Mouse (Mus musculus) limb, embryonic 15.5 days (tissue): ENCODE data around the gene Tmem82. TPM values are rescaled to one million over a fixed set of nuclear protein-coding genes. Genes with fewer than 3 reads are reported as not detected.

ENCODE experiments used
- ATAC-seq: fragments of 200-750 bp; cut with Nextera tagmentation; 2 replicates; pipeline ENCODE4 v1.8.0; 2017; ENCODE audit warnings: low read depth, moderate TSS enrichment; ENCODE audit not compliant: insufficient number of reproducible peaks, low FRiP score, low TSS enrichment
- H3K27ac ChIP-seq: fragments of 300-500 bp; sonication (generic); 2 replicates; pipeline ENCODE4 v1.5.1; 2015; ENCODE audit warnings: moderate library complexity, mild to moderate bottlenecking, inconsistent platforms
- H3K27me3 ChIP-seq: fragments of 300-500 bp; sonication (generic); 2 replicates; pipeline ENCODE4 v1.6.1; 2015; ENCODE audit warnings: inconsistent platforms
- H3K36me3 ChIP-seq: fragments of 300-500 bp; sonication (generic); 2 replicates; pipeline ENCODE4 v1.6.1; 2015; ENCODE audit warnings: inconsistent platforms
- H3K4me1 ChIP-seq: fragments of 300-500 bp; sonication (generic); 2 replicates; pipeline ENCODE4 v1.6.1; 2015; ENCODE audit warnings: inconsistent platforms
- H3K4me2 ChIP-seq: fragments of 300-500 bp; sonication (generic); 2 replicates; pipeline ENCODE4 v1.6.1; 2015; ENCODE audit warnings: mild to moderate bottlenecking, inconsistent platforms
- H3K4me3 ChIP-seq: fragments of 300-500 bp; sonication (generic); 2 replicates; pipeline ENCODE4 v1.5.1; 2015; ENCODE audit warnings: mild to moderate bottlenecking, inconsistent platforms
- H3K9ac ChIP-seq: fragments of 300-500 bp; sonication (generic); 2 replicates; pipeline ENCODE4 v1.6.1; 2015; ENCODE audit warnings: inconsistent platforms
- H3K9me3 ChIP-seq: fragments of 300-500 bp; sonication (generic); 2 replicates; pipeline ENCODE4 v1.6.1; 2016; ENCODE audit warnings: inconsistent platforms
- WGBS: fragments of 180-500 bp; shearing (Covaris S2); methylation state at CpG from one replicate; pipeline ENCODE4 v1.1.7; 2015; 5-methylcytosine and 5-hydroxymethylcytosine counted together
- polyA plus RNA-seq: library from polyadenylated mRNA; unstranded; fragments of >200 nt; fragmentation: Nextera tagmentation; extraction: Ambion mirVana; gene quantifications from 2 replicates; pipeline ENCODE4 v1.2.1, GENCODE M21; 2015

The Tmem82 gene
- polyA plus RNA-seq, 1 experiment from 2014 or later, result 0.20 TPM

DNA sequence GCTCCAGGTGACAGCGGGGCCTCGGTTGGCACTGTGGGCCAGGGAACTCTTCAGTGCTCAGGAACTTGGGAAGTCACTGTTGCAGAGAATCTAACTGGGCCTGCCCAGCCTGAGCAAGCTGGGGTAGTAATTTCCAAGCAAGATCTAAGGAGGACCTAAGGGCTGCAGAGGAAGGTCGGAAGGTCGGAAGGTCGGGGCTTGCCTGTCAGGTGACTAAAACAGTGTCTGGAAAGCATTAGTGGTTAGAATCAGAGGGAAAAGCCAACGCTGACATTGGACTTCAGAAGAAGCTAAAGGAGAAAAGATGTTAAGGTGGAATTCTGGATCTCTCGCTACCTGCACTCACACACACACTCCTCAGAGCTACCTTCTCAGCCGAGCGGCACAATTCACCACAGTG is 17.6 kb upstream of the Tmem82 start:
- H3K9me3 ChIP-seq, result no peaks in the 10 kb centered on the region
- no peaks in the 10 kb centered on the region for H3K4me1 ChIP-seq
- ATAC-seq, result no peak
- H3K36me3 ChIP-seq, result peaks cover 91% of the 10 kb centered on the region
- H3K4me2 ChIP-seq, result no peak overlapping the region
- H3K9ac ChIP-seq, result no peak overlapping the region
- H3K4me3 ChIP-seq, result no peak overlapping the region
- WGBS, result 58% methylated on average over 9 of the region's 9 CpGs
- no peak overlapping the region for H3K27ac ChIP-seq
- H3K27me3 ChIP-seq, result no peaks in the 10 kb centered on the region

- Histone ChIP-seq H3K4me1 (no peaks in the 10 kb centered on the region), H3K36me3 (peaks cover 95% of the 10 kb centered on the region), H3K27ac (no peak overlapping the region), H3K27me3 (no peaks in the 10 kb centered on the region), H3K4me3 (no peak overlapping the region), H3K9me3 (no peaks in the 10 kb centered on the region), H3K4me2 (no peak overlapping the region), H3K9ac (no peak overlapping the region)
- no peak for ATAC-seq
- whole genome bisulfite sequencing, result 93% methylated on average over 21 of the region's 21 CpGs
Observed at GRCm38 (mm10) chr4:141632111-141632873, 13.9 kb upstream of the Tmem82 start.

DNA sequence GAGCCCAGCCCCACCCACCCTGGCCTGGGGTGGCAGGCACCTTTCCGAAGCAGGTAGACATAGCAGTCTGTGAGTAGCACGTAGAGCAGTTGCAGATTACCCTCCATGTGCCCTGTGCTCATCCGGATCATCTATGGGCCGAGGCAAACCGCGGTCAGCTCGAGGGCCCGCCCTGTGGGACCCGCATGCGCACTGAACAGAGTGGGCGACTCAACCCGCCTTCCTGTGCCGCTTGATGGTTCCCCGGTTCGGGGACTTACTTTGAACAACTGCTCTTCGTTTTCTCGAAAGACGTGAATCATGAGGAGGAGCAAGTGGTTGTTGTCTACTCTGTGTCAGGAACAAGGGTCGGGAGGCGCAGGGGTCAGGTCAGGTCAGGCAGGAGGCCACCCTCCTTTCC is 12.8 kb upstream of the Tmem82 start:
- H3K9me3 ChIP-seq, result no peaks in the 10 kb centered on the region
- no peak overlapping the region for H3K4me3 ChIP-seq
- 94% methylated on average over 20 of the region's 20 CpGs for WGBS
- no peak overlapping the region for H3K27ac ChIP-seq
- no peak overlapping the region for H3K9ac ChIP-seq
- no peaks in the 10 kb centered on the region for H3K4me1 ChIP-seq
- peaks cover 93% of the 10 kb centered on the region for H3K36me3 ChIP-seq
- H3K4me2 ChIP-seq, result no peak overlapping the region
- ATAC-seq, result no peak
- no peaks in the 10 kb centered on the region for H3K27me3 ChIP-seq

- H3K4me2 ChIP-seq, result no peak overlapping the region
- H3K36me3 ChIP-seq, result peaks cover 95% of the 10 kb centered on the region
- no peak overlapping the region for H3K27ac ChIP-seq
- no peaks in the 10 kb centered on the region for H3K27me3 ChIP-seq
- no peaks in the 10 kb centered on the region for H3K4me1 ChIP-seq
- H3K4me3 ChIP-seq, result no peak overlapping the region
- H3K9me3 ChIP-seq, result no peaks in the 10 kb centered on the region
- no peak overlapping the region for H3K9ac ChIP-seq
- WGBS, result 91% methylated on average over 11 of the region's 11 CpGs
- ATAC-seq, result no peak
Observed at GRCm38 (mm10) chr4:141630021-141630420, 11.6 kb upstream of the Tmem82 start.

GRCm38 (mm10) chr4:141628661-141629060 is 10.2 kb upstream of the Tmem82 start:
- no peak for ATAC-seq
- H3K9ac ChIP-seq, result no peak overlapping the region
- H3K4me3 ChIP-seq, result no peak overlapping the region
- peaks cover 1% of the 10 kb centered on the region; the same call in 1 of the 2 replicates for H3K4me1 ChIP-seq
- 86% methylated on average over 14 of the region's 14 CpGs for WGBS
- H3K27me3 ChIP-seq, result no peaks in the 10 kb centered on the region
- no peak overlapping the region for H3K27ac ChIP-seq
- no peak overlapping the region for H3K4me2 ChIP-seq
- peaks cover 83% of the 10 kb centered on the region for H3K36me3 ChIP-seq
- H3K9me3 ChIP-seq, result no peaks in the 10 kb centered on the region

DNA sequence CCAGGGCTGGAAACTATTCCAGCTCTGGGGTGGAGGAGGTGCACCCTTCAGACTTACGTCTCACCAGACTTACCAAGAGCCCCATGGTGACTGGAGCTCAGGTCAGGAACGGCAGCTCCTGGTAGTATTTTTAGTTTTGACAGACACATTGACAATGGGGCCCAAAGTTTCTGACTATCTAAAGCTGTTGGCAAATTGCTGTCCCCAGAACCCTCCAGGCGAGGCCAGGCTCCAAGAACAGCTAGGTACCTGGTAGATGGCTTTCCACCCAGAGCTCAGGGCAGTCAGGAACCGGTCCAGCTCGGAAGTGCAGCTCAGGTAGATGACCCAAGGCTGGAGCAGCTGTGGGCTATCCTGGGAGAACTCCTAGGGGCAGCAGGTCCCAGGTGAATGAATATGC is 9.1 kb upstream of the Tmem82 start:
- Histone ChIP-seq H3K9me3 (no peaks in the 10 kb centered on the region), H3K27me3 (no peaks in the 10 kb centered on the region), H3K4me3 (no peak overlapping the region), H3K36me3 (peaks cover 74% of the 10 kb centered on the region), H3K27ac (no peak overlapping the region), H3K9ac (no peak overlapping the region), H3K4me2 (no peak overlapping the region), H3K4me1 (peaks cover 5% of the 10 kb centered on the region; the same call in 1 of the 2 replicates)
- WGBS, result 90% methylated on average over 5 of the region's 5 CpGs
- no peak for ATAC-seq

DNA sequence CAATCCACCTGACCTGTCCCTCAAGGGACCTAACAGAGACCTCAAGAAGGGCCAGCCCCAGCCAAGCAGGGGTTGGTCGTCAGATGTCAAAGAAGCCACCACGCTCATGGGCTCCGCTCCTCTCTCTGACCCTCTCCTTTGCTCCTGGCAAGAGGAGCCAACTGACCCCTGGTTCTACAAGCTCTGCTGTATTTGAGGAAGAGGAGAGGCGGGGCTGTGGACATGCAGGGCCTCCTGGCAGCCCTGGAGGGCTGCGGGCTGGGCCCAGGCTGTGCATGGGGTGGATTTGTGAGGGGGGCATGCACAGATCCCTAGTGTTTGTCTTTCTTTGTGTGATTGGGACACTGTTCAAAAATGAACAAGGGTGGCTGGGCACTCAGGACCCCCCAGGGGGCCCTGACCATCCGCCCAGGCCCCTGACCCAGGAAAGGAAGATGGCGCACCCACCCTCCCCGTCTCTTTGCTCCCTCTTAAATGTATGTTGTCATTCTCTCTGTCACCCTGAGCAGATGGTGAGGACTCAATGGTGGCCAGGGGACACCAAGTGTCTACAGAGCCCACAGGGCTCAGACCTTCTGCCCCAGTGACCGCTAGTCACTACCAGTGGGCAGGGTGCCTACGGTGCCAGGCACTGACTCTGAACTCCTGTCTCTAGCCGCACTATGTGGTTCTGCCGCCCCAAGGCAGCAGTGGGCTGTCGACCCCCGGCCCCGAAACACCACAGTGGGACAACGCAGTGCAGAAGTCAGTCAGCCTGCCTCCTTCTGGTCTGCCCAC is 7.5 kb upstream of the Tmem82 start:
- Histone ChIP-seq H3K27me3 (no peaks in the 10 kb centered on the region), H3K4me2 (no peak overlapping the region), H3K27ac (no peak overlapping the region), H3K36me3 (peaks cover 58% of the 10 kb centered on the region), H3K9ac (no peak overlapping the region), H3K4me3 (no peak overlapping the region), H3K9me3 (no peaks in the 10 kb centered on the region), H3K4me1 (peaks cover 5% of the 10 kb centered on the region; the same call in 1 of the 2 replicates)
- 91% methylated on average over 16 of the region's 16 CpGs for WGBS
- ATAC-seq, result no peak

DNA sequence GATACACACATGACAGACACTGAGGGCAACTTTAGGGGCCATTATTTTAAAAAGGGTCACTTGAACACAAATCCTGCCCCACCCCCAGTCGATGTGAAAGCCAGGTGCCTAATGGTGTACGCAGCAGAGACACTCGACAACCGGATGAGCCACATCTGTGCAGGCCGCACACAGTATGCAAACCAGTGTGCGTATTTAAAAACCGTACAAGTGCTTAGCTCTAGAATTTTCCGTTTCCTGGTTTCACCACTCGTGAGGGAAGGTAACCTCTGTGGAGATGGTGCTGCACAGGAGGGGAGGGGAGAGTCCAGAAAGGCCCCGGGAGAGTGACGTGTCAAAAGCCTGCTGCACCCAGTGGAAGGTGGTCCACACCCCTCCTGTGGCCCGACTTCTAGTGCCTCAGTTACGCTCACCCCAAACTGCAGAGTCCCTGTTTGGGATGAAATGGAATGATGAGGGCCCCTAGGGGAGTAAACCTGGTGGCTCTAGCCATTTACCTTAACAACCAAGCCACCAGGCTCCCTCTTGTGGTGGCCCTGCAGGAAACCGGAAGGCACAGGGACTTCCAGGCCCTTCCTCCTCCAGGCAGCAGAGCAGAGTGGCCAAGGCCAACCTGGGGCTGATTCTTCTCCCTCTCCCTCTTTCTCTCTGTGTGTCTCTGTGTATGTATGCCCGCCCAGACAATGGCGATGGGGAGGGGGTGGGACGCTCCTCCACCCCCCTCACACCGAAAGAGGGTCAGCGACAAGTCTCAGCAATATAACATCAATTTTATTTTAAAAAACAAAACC is 6.7 kb upstream of the Tmem82 start:
- Histone ChIP-seq H3K27ac (no peak overlapping the region), H3K27me3 (no peaks in the 10 kb centered on the region), H3K4me2 (no peak overlapping the region), H3K4me3 (no peak overlapping the region), H3K9me3 (no peaks in the 10 kb centered on the region), H3K9ac (no peak overlapping the region), H3K36me3 (peaks cover 51% of the 10 kb centered on the region), H3K4me1 (peaks cover 5% of the 10 kb centered on the region; the same call in 1 of the 2 replicates)
- WGBS, result 75% methylated on average over 19 of the region's 19 CpGs
- no peak for ATAC-seq

GRCm38 (mm10) chr4:141624134-141624533 is 5.7 kb upstream of the Tmem82 start:
- Histone ChIP-seq H3K27me3 (no peaks in the 10 kb centered on the region), H3K9me3 (no peaks in the 10 kb centered on the region), H3K27ac (no peak overlapping the region), H3K36me3 (peaks cover 40% of the 10 kb centered on the region), H3K4me3 (no peak overlapping the region), H3K4me1 (peaks cover 5% of the 10 kb centered on the region; the same call in 1 of the 2 replicates), H3K9ac (no peak overlapping the region), H3K4me2 (no peak overlapping the region)
- ATAC-seq, result no peak
- 92% methylated on average over 8 of the region's 8 CpGs for WGBS

DNA sequence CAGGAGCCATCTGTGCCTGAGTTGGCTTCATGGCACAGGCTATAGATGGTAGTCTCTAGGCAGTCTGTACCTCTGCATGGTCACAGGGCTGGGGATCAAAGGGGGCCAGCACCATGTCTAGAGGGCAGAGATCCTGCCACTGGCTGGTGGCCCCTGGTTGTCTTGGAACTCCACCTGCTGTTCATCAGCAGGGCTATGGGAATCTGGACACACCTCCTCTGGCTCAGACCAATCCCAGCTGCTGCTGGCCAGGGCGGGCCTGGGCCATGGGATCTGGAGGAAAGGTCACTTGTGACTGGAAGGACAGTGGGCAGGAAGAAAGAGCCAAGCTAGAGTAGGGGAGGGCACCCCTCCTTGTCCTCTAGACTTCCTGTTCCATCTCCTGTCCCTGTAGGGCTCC is 5.2 kb upstream of the Tmem82 start, which contains the start of gene Slc25a34:
Slc25a34 (minus strand) TSS at position 156 of the 400 bp plus-strand sequence.
- Histone ChIP-seq H3K9ac (no peak within 1 kb of the TSS), H3K36me3 (peaks cover 36% of the 10 kb centered on the region)
- ATAC-seq, result no peak

DNA sequence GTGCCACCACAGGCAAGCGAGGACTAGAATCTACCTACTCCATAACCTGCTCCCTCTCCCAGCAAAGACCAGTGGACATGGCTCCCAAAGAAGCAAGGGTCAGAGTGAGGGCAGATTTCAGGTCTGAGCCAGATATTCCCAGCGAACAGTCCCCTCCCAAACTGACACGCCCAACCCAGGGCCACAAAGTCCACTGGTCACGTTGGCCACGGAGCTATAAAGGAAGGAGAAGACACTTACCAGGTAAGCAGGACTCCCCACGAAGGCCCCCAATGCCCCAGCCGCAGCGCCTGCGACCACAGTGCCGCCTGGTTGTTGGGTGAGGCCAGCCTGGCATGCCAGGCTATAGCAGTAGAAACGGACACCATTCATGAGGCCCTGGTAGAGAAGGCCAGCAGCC is 4.6 kb upstream of the Tmem82 start:
- ATAC-seq, result no peak
- H3K36me3 ChIP-seq, result peaks cover 29% of the 10 kb centered on the region
- WGBS, result 86% methylated on average over 11 of the region's 11 CpGs
- H3K27ac ChIP-seq, result no peak overlapping the region
- no peak overlapping the region for H3K4me3 ChIP-seq
- H3K9ac ChIP-seq, result no peak overlapping the region
- H3K4me1 ChIP-seq, result peaks cover 9% of the 10 kb centered on the region
- H3K4me2 ChIP-seq, result no peak overlapping the region
- H3K27me3 ChIP-seq, result no peaks in the 10 kb centered on the region
- H3K9me3 ChIP-seq, result no peaks in the 10 kb centered on the region

More for the DNA sequence above, 5.2 kb upstream of the Tmem82 start, which contains the start of gene Slc25a34:
- WGBS, result 46% methylated on average over 1 of the region's 1 CpGs
- Histone ChIP-seq H3K27me3 (no peaks in the 10 kb centered on the region), H3K27ac (no peak within 1 kb of the TSS), H3K4me2 (no peak within 1 kb of the TSS), H3K4me1 (peaks cover 5% of the 10 kb centered on the region; the same call in 1 of the 2 replicates), H3K4me3 (no peak within 1 kb of the TSS), H3K9me3 (no peaks in the 10 kb centered on the region)
